In genomic region chr10:25432351-25432750, GRCm38 (mm10) we compare ENCODE assay signal across 10 mouse cellular contexts.
DNase-seq lines count a peak whose midpoint lies in the region; ATAC-seq and TF ChIP-seq lines count a peak whose summit lies in the region.
"Had no signal": no experiment of that assay in that cellular context is flagged by ENCODE, and none has a peak within 500 bp of the region (broad histone marks: within the 10 kb centered on the region; RNA-seq: fewer than 3 reads in every experiment).

No protein-coding gene starts in this region.

- peak; percentile 27 for DNase-seq in liver, adult 2 months (ENCODE audit: extremely low read depth, low read depth, low spot score)
- DNase-seq in liver, embryonic 11.5 days (ENCODE audit: low spot score) = no peak
- peak; percentile 81 for DNase-seq in heart, embryonic 10.5 days (ENCODE audit: low spot score)
- DNase-seq in kidney, postnatal 4 days = peak; percentile 58 to 66
- DNase-seq in stomach, postnatal 0 days (ENCODE audit: low spot score) = peak; percentile 29
- DNase-seq in MN1 (ENCODE audit: low spot score) (no peak), adipocyte (ENCODE audit: low spot score) (no peak)
- DNase-seq: thymus, adult 18-20 months had no signal

- TF ChIP-seq POLR2A in liver, adult 2 months (IDR thresholded peaks at IDR 0.05; ENCODE audit: extremely low read depth, insufficient read depth, low read length) = no peak

- H3K36me3 ChIP-seq in liver, adult 2 months (ENCODE audit: control insufficient read depth, insufficient read depth, low read length) = no peaks in the 10 kb centered on the region
- no peaks in the 10 kb centered on the region for H3K36me3 ChIP-seq in liver, embryonic 11.5 days (ENCODE audit: control insufficient read depth, insufficient read depth, low read length)
- H3K36me3 ChIP-seq in heart, embryonic 10.5 days = no peaks in the 10 kb centered on the region
- no peaks in the 10 kb centered on the region for H3K36me3 ChIP-seq in stomach, postnatal 0 days (ENCODE audit: control insufficient read depth, insufficient read depth, low read length)

- ATAC-seq in liver, embryonic 11.5 days (replicated peaks; ENCODE audit: low FRiP score) = no peak
- ATAC-seq in stomach, postnatal 0 days (ENCODE audit: low FRiP score, low TSS enrichment) = no peak
- no peak for ATAC-seq in erythroblast, adult 5-6 weeks (replicated peaks; ENCODE audit: low FRiP score, poor library complexity, severe bottlenecking)

- TF ChIP-seq EP300 in stomach, postnatal 0 days (optimal IDR thresholded peaks at IDR 0.05) = no peak

- no peaks in the 10 kb centered on the region for H3K27me3 ChIP-seq in liver, adult 2 months (ENCODE audit: control insufficient read depth, insufficient read depth, low read length)
- no peaks in the 10 kb centered on the region for H3K27me3 ChIP-seq in liver, embryonic 11.5 days (replicated peaks; ENCODE audit: control insufficient read depth, insufficient read depth, low read length)
- H3K27me3 ChIP-seq in heart, embryonic 10.5 days (ENCODE audit: insufficient read depth, poor library complexity, severe bottlenecking) = no peaks in the 10 kb centered on the region
- no peaks in the 10 kb centered on the region for H3K27me3 ChIP-seq in stomach, postnatal 0 days (ENCODE audit: control insufficient read depth, insufficient read depth, low read length)

- H3K27ac ChIP-seq in liver, adult 2 months (replicated peaks; ENCODE audit: insufficient read depth, low read depth, low read length) = no peak overlapping the region
- no peak overlapping the region for H3K27ac ChIP-seq in liver, embryonic 11.5 days (ENCODE audit: low read depth, low read length)
- H3K27ac ChIP-seq in heart, embryonic 10.5 days = peak overlapping the region; percentile 78
- H3K27ac ChIP-seq in stomach, postnatal 0 days (replicated peaks) = peak overlapping the region; percentile 63
- H3K27ac ChIP-seq: liver, embryonic 14.5 days had no signal

- peak overlapping the region; percentile 7; the same call in 1 of the 2 replicates for H3K4me3 ChIP-seq in liver, adult 2 months (ENCODE audit: insufficient read depth, low read depth, low read length)
- H3K4me3 ChIP-seq in liver, embryonic 11.5 days (ENCODE audit: low read depth, low read length) = no peak overlapping the region
- peak overlapping the region; percentile 36 for H3K4me3 ChIP-seq in heart, embryonic 10.5 days
- no peak overlapping the region for H3K4me3 ChIP-seq in stomach, postnatal 0 days (ENCODE audit: low read depth, low read length)

- H3K9me3 ChIP-seq in liver, embryonic 11.5 days (ENCODE audit: control insufficient read depth, low read length) = no peaks in the 10 kb centered on the region
- H3K9me3 ChIP-seq in heart, embryonic 10.5 days = no peaks in the 10 kb centered on the region
- H3K9me3 ChIP-seq in stomach, postnatal 0 days (ENCODE audit: control insufficient read depth, low read length) = no peaks in the 10 kb centered on the region

- H3K4me2 ChIP-seq in liver, embryonic 11.5 days = no peak overlapping the region
- H3K4me2 ChIP-seq in stomach, postnatal 0 days (replicated peaks; ENCODE audit: low read depth) = peak overlapping the region; percentile 32

- no peak overlapping the region for H3K9ac ChIP-seq in liver, adult 2 months (ENCODE audit: low read depth, low read length)
- H3K9ac ChIP-seq in liver, embryonic 11.5 days (ENCODE audit: low read depth, low read length) = no peak overlapping the region
- no peak overlapping the region for H3K9ac ChIP-seq in stomach, postnatal 0 days (ENCODE audit: low read length)
- H3K9ac ChIP-seq: liver, embryonic 14.5 days had no signal

- no peaks in the 10 kb centered on the region; the same call in 1 of the 2 replicates for H3K79me2 ChIP-seq in liver, adult 2 months (ENCODE audit: control insufficient read depth, insufficient read depth, low read length)

- TF ChIP-seq CTCF in liver, adult 2 months (IDR thresholded peaks at IDR 0.05; ENCODE audit: low read depth, low read length) = no peak
- TF ChIP-seq CTCF in stomach, postnatal 0 days (IDR thresholded peaks at IDR 0.05; ENCODE audit: low read depth) = no peak

- H3K4me1 ChIP-seq in liver, adult 2 months (ENCODE audit: control insufficient read depth, insufficient read depth, low read length) = peaks cover 7% of the 10 kb centered on the region
- H3K4me1 ChIP-seq in liver, embryonic 11.5 days (replicated peaks; ENCODE audit: control insufficient read depth, insufficient read depth, low read length) = peaks cover 17% of the 10 kb centered on the region
- peaks cover 70% of the 10 kb centered on the region for H3K4me1 ChIP-seq in heart, embryonic 10.5 days
- peaks cover 4% of the 10 kb centered on the region for H3K4me1 ChIP-seq in stomach, postnatal 0 days (replicated peaks; ENCODE audit: control insufficient read depth, insufficient read depth)

- WGBS in liver, adult 2 months = 26% methylated on average over 10 of the region's 10 CpGs
- 46% methylated on average over 10 of the region's 10 CpGs for WGBS in liver, embryonic 11.5 days
- WGBS in heart, embryonic 10.5 days = 17% methylated on average over 10 of the region's 10 CpGs
- 33% methylated on average over 10 of the region's 10 CpGs for WGBS in stomach, postnatal 0 days

Comparison
In these comparisons a context has a peak if more than half of its experiments do, and no peak if none do; other contexts are left out.
1. DNase-seq: peak in liver, adult 2 months (single experiment), heart, embryonic 10.5 days (single experiment), kidney, postnatal 4 days (2 of 2) and stomach, postnatal 0 days (single experiment); none in liver, embryonic 11.5 days (single experiment), MN1 (single experiment) and adipocyte (single experiment).
2. H3K4me3 ChIP-seq: peak in liver, adult 2 months (single experiment) and heart, embryonic 10.5 days (single experiment); none in liver, embryonic 11.5 days (single experiment) and stomach, postnatal 0 days (single experiment).
3. H3K27ac ChIP-seq: peak in heart, embryonic 10.5 days (single experiment) and stomach, postnatal 0 days (single experiment); none in liver, adult 2 months (single experiment) and liver, embryonic 11.5 days (single experiment).